Mouse (Mus musculus) pancreas, adult 10 weeks (tissue): ENCODE results near the gene Slc25a48. TPM values are rescaled to one million over a fixed set of nuclear protein-coding genes. Genes with fewer than 3 reads are reported as not detected.

Source experiments
- polyA plus RNA-seq: library from polyadenylated mRNA; stranded (reverse); fragments of 350-450 nt; fragmentation: Illumina TruSeq; extraction: RNeasy Lipid Tissue Mini Kit (QIAGEN cat#74804); gene quantifications from one replicate; pipeline ENCODE4 v1.2.3, GENCODE M21; 2015; ENCODE audit warnings: low read depth, low replicate concordance; ENCODE audit not compliant: insufficient read depth

Gene Slc25a48
- 1.2 TPM for polyA plus RNA-seq

GRCm38 (mm10) chr13:56438211-56439075 is at the start of gene Slc25a48:
Gene Slc25a48 (plus strand): TSS chr13:56438355.

GRCm38 (mm10) chr13:56426365-56426764 is 11.8 kb upstream of the Slc25a48 start, which contains the start of gene Gm3045:
Gene Gm3045 (plus strand): TSS chr13:56426594.

GRCm38 (mm10) chr13:56482146-56482545 is 44.0 kb downstream of the Slc25a48 start, which contains the start of gene Il9:
Gene Il9 (minus strand): TSS chr13:56482246.

GRCm38 (mm10) chr13:56522081-56522820 is 84.1 kb downstream of the Slc25a48 start, which contains the start of gene Fbxl21:
Gene Fbxl21 (plus strand): TSS chr13:56522472.

Other genes starting within 250 kb of the Slc25a48 start
- gene Neurog1, start 186.2 kb upstream of the Slc25a48 start, polyA plus RNA-seq = not detected
- 5.6 TPM for gene Cxcl14, start 141.8 kb upstream of the Slc25a48 start, polyA plus RNA-seq
- not detected for gene Gm3045, start 11.8 kb upstream of the Slc25a48 start, polyA plus RNA-seq
- not detected for gene Il9, start 43.9 kb downstream of the Slc25a48 start, polyA plus RNA-seq
- gene Fbxl21, start 84.1 kb downstream of the Slc25a48 start, polyA plus RNA-seq = not detected
- not detected for gene Lect2, start 110.1 kb downstream of the Slc25a48 start, polyA plus RNA-seq
- 12.8 TPM for gene Tgfbi, start 171.2 kb downstream of the Slc25a48 start, polyA plus RNA-seq